Mouse (Mus musculus): ENCODE data around the gene Abat. TPM values are rescaled to one million over a fixed set of nuclear protein-coding genes. Genes with fewer than 3 reads are reported as not detected.

The Abat gene
- total and polyA plus RNA-seq, 3 experiments, result 5.7 to 11.5 (median 6.9) TPM

DNA sequence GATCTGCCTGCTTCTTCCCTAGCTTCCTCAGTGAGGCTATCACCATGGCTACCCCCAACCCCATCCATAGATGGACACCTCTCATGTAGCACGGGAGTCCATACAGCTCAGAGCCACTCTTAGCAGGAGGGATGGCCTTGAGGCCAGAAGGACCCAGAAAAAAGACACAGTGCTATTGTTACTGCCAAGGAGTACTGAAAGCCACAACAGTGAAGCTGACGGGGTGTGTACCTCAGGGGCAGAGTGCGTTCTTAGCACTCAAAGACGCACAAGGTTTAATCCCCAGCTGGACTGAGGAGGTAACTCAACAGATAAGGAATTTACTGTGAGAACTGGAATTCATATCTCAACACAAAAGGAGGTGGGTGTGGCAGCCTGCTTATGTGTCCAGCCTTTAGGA lies 59.8 kb downstream of the Abat start:
- H3K27ac ChIP-seq, result no peak overlapping the region
- H3K36me3 ChIP-seq (ENCODE audit: control insufficient read depth, insufficient read depth, low read length), result no peaks in the 10 kb centered on the region
- H3K79me2 ChIP-seq (replicated peaks; ENCODE audit: control insufficient read depth, insufficient read depth, low read length), result no peaks in the 10 kb centered on the region
- intact Hi-C loops (cut with DNase I), result no loop called here
- no peak overlapping the region for H3K4me3 ChIP-seq
- no peaks in the 10 kb centered on the region for H3K4me1 ChIP-seq (ENCODE audit: control insufficient read depth, insufficient read depth, low read length)
- TF ChIP-seq EP300 (IDR thresholded peaks at IDR 0.05; ENCODE audit: insufficient read depth, low read depth, low read length) (no peak), POLR2A (IDR thresholded peaks at IDR 0.05; ENCODE audit: insufficient read depth, low read depth, low read length) (no peak), CTCF (IDR thresholded peaks at IDR 0.05) (no peak)
- no peak for DNase-seq
- WGBS, result 82% methylated on average over 4 of the region's 4 CpGs
- no peak overlapping the region for H3K9ac ChIP-seq (ENCODE audit: low read depth, low read length)
- H3K27me3 ChIP-seq (ENCODE audit: control insufficient read depth, insufficient read depth, low read length), result peaks cover 1% of the 10 kb centered on the region; the same call in 1 of the 2 replicates

DNA sequence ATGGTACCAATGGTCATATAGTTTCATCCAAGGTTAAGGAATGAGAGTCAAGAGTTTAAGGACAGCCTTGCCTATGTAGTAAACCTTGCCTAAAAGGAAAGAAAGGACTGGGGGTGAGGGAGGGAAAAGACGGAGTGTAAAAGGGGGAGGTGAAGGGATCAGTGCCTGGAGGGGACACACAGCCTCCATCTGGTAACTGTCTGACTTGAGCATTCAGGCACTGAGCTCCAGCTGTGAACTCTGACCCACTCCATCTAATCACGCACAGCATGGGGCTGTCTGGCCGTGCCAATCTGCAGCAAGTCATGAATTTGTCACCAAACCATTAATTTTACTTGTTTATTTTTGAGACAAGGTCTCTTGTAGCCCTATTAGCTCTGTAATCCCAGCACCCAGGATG lies 60.5 kb downstream of the Abat start:
- intact Hi-C loops (cut with DNase I), result no loop called here

DNA sequence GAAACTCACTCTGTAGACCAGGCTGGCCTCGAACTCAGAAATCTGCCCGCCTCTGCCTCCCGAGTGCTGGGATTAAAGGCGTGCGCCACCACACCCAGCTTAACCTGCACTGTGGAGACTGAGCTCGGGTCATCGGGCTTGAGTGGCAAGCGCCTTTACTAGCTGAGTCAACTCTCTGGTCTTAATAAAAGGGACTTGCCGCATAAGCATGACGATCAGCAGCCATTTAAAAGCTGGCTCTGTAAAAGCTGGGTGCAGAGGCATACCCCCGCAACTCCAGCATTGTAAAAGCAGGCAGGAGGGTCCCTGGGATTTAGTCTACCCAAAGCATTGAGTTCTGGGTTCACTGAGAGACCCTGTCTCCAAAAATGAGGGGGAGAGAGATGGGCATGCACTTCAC lies 61.1 kb downstream of the Abat start:
- Histone ChIP-seq H3K36me3 (ENCODE audit: control insufficient read depth, insufficient read depth, low read length) (no peaks in the 10 kb centered on the region), H3K27ac (no peak overlapping the region), H3K27me3 (ENCODE audit: control insufficient read depth, insufficient read depth, low read length) (peaks cover 1% of the 10 kb centered on the region; the same call in 1 of the 2 replicates), H3K4me1 (ENCODE audit: control insufficient read depth, insufficient read depth, low read length) (no peaks in the 10 kb centered on the region), H3K79me2 (replicated peaks; ENCODE audit: control insufficient read depth, insufficient read depth, low read length) (no peaks in the 10 kb centered on the region), H3K9ac (ENCODE audit: low read depth, low read length) (no peak overlapping the region), H3K4me3 (no peak overlapping the region)
- TF ChIP-seq EP300 (IDR thresholded peaks at IDR 0.05; ENCODE audit: insufficient read depth, low read depth, low read length) (no peak), CTCF (IDR thresholded peaks at IDR 0.05) (no peak), POLR2A (IDR thresholded peaks at IDR 0.05; ENCODE audit: insufficient read depth, low read depth, low read length) (no peak)
- DNase-seq, result no peak
- 94% methylated on average over 11 of the region's 11 CpGs for WGBS
- intact Hi-C loops (cut with DNase I), result no loop called here

More for the DNA sequence above, 60.5 kb downstream of the Abat start:
- Histone ChIP-seq H3K36me3 (ENCODE audit: control insufficient read depth, insufficient read depth, low read length) (no peaks in the 10 kb centered on the region), H3K4me1 (ENCODE audit: control insufficient read depth, insufficient read depth, low read length) (no peaks in the 10 kb centered on the region), H3K4me3 (no peak overlapping the region), H3K27me3 (ENCODE audit: control insufficient read depth, insufficient read depth, low read length) (peaks cover 1% of the 10 kb centered on the region; the same call in 1 of the 2 replicates), H3K79me2 (replicated peaks; ENCODE audit: control insufficient read depth, insufficient read depth, low read length) (no peaks in the 10 kb centered on the region), H3K9ac (ENCODE audit: low read depth, low read length) (no peak overlapping the region), H3K27ac (no peak overlapping the region)
- 61% methylated on average over 3 of the region's 3 CpGs for whole genome bisulfite sequencing
- TF ChIP-seq POLR2A (IDR thresholded peaks at IDR 0.05; ENCODE audit: insufficient read depth, low read depth, low read length), result no peak
- no peak for TF ChIP-seq CTCF (IDR thresholded peaks at IDR 0.05)
- no peak for TF ChIP-seq EP300 (IDR thresholded peaks at IDR 0.05; ENCODE audit: insufficient read depth, low read depth, low read length)
- DNase-seq, result no peak

DNA sequence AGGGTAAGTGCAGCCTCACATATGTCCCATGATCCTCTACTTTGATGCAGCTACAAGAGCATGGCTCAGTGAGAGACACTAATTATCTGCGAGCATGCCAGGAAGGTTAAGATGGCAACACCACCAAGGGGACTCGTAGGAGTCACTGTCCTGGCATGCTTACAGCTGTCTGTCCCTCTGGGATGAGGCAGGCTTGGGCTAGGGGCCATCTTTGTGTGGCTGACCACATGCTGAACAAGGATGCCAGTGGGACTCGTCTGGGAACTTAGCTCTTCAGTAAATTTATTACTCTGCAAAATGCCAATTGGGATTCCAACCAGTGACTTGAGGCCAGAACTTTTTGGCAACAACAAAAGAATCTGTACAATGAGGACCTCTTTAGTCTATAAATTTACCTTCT lies 62.9 kb downstream of the Abat start:
- no peaks in the 10 kb centered on the region for H3K36me3 ChIP-seq (ENCODE audit: control insufficient read depth, insufficient read depth, low read length)
- H3K9ac ChIP-seq (ENCODE audit: low read depth, low read length), result no peak overlapping the region
- no peak overlapping the region for H3K27ac ChIP-seq
- TF ChIP-seq CTCF (IDR thresholded peaks at IDR 0.05) (no peak), POLR2A (IDR thresholded peaks at IDR 0.05; ENCODE audit: insufficient read depth, low read depth, low read length) (no peak), EP300 (IDR thresholded peaks at IDR 0.05; ENCODE audit: insufficient read depth, low read depth, low read length) (no peak)
- no peaks in the 10 kb centered on the region for H3K79me2 ChIP-seq (replicated peaks; ENCODE audit: control insufficient read depth, insufficient read depth, low read length)
- no peak for DNase-seq
- H3K4me3 ChIP-seq, result no peak overlapping the region
- peaks cover 1% of the 10 kb centered on the region; the same call in 1 of the 2 replicates for H3K27me3 ChIP-seq (ENCODE audit: control insufficient read depth, insufficient read depth, low read length)
- intact Hi-C loops (cut with DNase I), result no loop called here
- 65% methylated on average over 3 of the region's 3 CpGs for WGBS
- no peaks in the 10 kb centered on the region for H3K4me1 ChIP-seq (ENCODE audit: control insufficient read depth, insufficient read depth, low read length)

DNA sequence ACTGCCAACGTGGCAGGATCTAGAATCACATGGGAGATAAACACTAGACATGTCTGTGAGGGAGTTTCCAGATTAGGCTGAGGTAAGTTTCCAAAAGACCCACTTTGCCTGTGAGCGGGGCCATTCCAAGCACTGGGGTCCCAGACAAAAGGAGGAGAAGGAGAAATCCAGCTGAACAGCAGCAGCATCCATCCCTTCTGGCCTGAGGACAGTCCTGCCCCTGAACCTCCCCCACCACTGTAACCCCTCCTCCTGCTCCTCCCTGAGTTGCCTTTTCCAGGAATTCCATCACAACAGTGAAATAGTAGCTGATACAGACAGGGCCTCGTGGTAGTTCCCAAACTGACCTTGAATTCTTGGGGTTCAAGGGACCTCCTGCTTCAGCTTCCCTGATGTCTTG lies 63.7 kb downstream of the Abat start:
- TF ChIP-seq CTCF (IDR thresholded peaks at IDR 0.05) (no peak), EP300 (IDR thresholded peaks at IDR 0.05; ENCODE audit: insufficient read depth, low read depth, low read length) (no peak), POLR2A (IDR thresholded peaks at IDR 0.05; ENCODE audit: insufficient read depth, low read depth, low read length) (no peak)
- no peak for DNase-seq
- H3K27me3 ChIP-seq (ENCODE audit: control insufficient read depth, insufficient read depth, low read length), result peaks cover 1% of the 10 kb centered on the region; the same call in 1 of the 2 replicates
- no peak overlapping the region for H3K27ac ChIP-seq
- H3K79me2 ChIP-seq (replicated peaks; ENCODE audit: control insufficient read depth, insufficient read depth, low read length), result no peaks in the 10 kb centered on the region
- H3K36me3 ChIP-seq (ENCODE audit: control insufficient read depth, insufficient read depth, low read length), result no peaks in the 10 kb centered on the region
- no peak overlapping the region for H3K9ac ChIP-seq (ENCODE audit: low read depth, low read length)
- intact Hi-C loops (cut with DNase I), result no loop called here
- H3K4me3 ChIP-seq, result no peak overlapping the region
- whole genome bisulfite sequencing, result 59% methylated on average over 3 of the region's 3 CpGs
- no peaks in the 10 kb centered on the region for H3K4me1 ChIP-seq (ENCODE audit: control insufficient read depth, insufficient read depth, low read length)

DNA sequence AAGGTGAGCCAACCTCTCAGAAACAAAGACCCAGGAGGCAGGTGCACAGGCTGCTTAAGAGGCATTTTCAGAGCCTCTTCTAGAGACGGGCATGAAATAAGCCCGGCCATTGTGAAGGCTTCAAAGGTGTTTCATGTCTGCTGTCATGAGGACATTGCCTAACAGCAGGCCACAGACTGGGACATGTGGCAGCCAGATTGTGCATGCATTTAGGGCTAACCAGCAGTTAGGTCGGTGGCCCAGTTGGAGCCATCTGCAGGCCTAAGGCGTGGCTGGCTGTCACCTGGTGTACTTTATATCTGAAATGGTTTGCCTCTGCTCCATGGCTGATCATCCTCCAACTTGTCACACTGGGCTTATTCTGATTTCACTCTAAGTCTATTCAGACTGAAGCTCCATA lies 65.1 kb downstream of the Abat start:
- intact Hi-C loops (cut with DNase I), result no loop called here
- DNase-seq, result no peak
- TF ChIP-seq POLR2A (IDR thresholded peaks at IDR 0.05; ENCODE audit: insufficient read depth, low read depth, low read length) (no peak), CTCF (IDR thresholded peaks at IDR 0.05) (no peak), EP300 (IDR thresholded peaks at IDR 0.05; ENCODE audit: insufficient read depth, low read depth, low read length) (no peak)
- Histone ChIP-seq H3K27ac (no peak overlapping the region), H3K36me3 (ENCODE audit: control insufficient read depth, insufficient read depth, low read length) (no peaks in the 10 kb centered on the region), H3K79me2 (replicated peaks; ENCODE audit: control insufficient read depth, insufficient read depth, low read length) (no peaks in the 10 kb centered on the region), H3K4me3 (no peak overlapping the region), H3K27me3 (ENCODE audit: control insufficient read depth, insufficient read depth, low read length) (peaks cover 1% of the 10 kb centered on the region; the same call in 1 of the 2 replicates), H3K9ac (ENCODE audit: low read depth, low read length) (no peak overlapping the region), H3K4me1 (ENCODE audit: control insufficient read depth, insufficient read depth, low read length) (no peaks in the 10 kb centered on the region)
- WGBS, result 73% methylated on average over 4 of the region's 4 CpGs

Data from heart, adult 2 months (tissue).